Mouse (Mus musculus) cerebellum, adult (tissue): ENCODE results near the gene Rab24.

ENCODE experiments used
- ATAC-seq: cut with Nextera tagmentation; 2 replicates; pipeline ENCODE4 v1.9.2; 2017; ENCODE audit warnings: mild to moderate bottlenecking, moderate library complexity, mixed read lengths; ENCODE audit not compliant: insufficient number of reproducible peaks, low FRiP score, low TSS enrichment

The Rab24 gene

DNA sequence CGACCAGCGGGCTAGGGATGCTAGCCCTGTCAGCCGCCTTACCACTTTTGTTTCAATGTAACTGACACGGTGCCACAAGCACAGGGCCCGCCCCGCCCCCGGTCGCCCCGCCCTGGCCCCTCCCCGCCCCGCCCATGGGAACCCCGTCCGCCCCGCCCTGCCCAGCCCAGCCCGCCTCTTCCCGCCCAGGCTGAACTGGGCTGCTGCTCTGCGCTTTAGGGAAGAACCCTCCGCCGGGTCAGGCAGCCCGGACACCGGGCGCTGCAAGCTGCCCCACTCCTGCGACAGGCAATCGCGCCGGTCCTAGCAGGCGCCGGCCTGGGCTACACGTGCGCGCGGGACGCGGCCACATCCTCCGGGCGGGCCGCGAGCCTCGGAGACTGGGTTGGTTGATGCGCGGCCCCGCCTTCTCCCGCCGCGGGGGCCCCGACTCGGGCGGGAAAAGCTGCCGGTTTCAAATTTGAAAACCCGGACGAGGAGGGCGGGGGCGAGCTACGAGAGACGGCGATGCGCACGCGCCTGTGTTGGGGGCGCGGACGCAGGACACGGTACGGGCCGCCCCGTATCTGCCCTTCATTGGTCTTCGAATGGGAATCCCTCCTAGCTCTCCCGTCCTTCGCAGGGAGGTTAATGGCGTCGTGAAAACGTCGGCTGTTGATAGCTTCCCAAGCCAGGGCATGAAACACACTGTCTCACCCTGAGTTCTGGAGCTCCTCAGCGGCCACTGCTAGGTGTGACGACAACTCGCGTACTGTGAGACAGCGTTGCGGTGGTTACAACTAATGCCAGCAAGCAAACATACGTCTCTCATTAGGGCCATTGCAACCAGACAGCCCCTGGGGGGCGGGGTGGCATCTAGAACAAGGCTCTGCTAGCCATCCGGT lies 8.2 kb upstream of the Rab24 start, which contains the start of gene Mxd3:
Gene Mxd3, minus strand, starts transcription at position 141 of the 884 bp plus-strand sequence.
- ATAC-seq: peak; percentile 61

- no peak for ATAC-seq
Observed at GRCm38 (mm10) chr13:55329109-55329682, 7.5 kb upstream of the Rab24 start.

GRCm38 (mm10) chr13:55328641-55329040 lies 6.9 kb upstream of the Rab24 start:
- no peak for ATAC-seq

- no peak for ATAC-seq
Observed at GRCm38 (mm10) chr13:55328171-55328570, 6.4 kb upstream of the Rab24 start.

DNA sequence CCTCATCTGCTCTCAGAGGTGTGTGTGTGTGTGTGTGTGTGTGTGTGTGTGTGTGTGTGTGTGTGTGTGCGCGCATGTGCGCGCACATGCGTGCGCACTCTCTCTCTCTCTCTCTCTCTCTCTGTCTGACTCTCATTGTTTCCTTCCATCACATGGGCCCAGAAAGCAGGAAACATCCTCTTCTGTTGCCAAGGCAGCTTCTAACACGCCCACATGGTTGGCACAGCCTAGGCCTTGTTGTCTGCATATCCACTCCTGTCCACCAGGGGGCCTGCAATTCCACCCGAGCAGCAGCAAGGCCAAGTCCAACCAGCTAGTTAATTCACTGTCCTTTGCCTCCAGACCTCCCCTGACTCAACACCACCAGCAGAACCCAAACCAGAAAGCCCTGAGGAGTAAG lies 5.9 kb upstream of the Rab24 start:
- peak; percentile 32 for ATAC-seq

DNA sequence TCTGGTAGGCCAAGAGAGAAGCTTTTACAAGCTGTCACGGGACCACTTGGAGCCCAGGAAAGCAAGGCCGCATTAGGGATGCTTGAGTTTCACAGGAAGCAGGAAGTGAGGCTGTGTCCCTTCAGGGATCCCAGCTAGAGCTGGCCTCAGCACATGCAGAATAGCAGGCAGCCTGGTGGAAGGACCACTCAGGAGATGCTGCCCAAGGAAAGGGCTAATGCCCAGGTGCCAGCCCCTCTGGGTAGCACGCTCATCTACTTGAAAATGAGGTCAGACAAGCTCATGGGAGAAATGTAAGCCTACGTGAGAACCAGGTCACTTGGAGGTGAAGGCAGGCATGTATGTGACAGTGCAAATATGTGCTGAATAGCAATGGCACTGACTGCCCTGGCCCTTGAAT lies 5.4 kb upstream of the Rab24 start:
- no peak for ATAC-seq

- ATAC-seq: no peak
Observed at GRCm38 (mm10) chr13:55325596-55325995, 3.9 kb upstream of the Rab24 start.

DNA sequence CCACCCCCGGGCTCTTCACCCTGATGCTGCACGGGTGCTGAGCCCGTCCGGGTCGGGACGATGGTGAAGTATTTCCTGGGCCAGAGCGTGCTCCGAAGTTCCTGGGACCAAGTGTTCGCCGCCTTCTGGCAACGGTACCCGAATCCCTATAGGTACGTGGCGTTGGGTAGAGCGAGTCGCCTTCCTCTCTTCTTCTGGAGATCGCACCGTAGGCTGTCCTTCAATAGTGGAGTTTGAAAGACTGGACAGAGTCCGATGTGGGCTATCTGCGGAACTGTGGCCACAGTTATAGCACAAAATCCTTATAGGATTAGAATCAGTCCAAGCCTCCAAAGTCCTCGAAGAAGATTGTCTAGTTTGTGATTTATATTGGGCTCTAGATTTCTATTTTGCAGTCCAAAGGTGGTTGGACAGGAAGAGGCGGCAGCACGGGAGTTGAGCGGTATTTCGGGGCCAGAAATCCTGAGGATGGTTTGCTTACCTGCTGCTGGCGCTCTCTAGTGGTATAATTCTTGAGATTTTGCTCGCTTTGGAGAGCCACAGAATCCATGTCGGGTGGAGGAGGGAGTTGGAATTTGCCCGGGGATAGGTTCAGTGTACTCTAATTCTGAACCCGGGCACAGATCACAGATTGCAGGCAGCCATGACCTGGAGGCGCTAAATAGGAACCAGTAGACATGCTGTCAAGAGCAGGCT lies 532 bp upstream of the Rab24 start:
- peak; percentile 39 for ATAC-seq

DNA sequence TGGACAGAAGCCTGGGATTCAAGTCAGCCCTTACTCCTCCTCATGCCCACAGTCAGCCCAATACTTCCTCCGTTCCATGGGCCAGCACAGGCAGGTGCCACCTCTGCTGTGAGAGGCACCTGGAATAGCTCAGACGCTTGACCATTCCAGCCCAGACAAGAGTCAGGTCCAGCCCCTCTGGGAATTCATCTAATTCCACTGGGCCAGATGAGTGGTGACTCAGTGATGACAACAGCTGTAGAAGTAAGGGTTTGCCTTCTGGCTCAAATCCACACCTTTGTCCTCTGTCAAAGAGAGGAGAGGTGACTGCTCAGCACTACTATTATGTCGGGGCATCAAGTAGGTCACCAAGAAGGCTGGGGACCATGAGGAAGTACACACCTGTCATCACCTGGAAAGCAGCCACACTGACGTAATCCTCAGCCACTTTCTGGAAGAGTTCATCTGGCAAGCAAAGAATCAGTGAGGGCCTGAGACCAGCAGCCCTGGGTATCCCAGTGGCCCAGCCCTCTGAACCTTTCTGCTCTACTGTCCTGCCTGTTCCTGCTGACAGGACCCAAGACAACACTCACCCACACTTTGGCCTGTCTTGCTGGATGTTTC lies 1.7 kb downstream of the Rab24 start, which contains the start of gene Prelid1:
Gene Prelid1, plus strand, starts transcription at position 570 of the 603 bp plus-strand sequence.
- no peak for ATAC-seq

DNA sequence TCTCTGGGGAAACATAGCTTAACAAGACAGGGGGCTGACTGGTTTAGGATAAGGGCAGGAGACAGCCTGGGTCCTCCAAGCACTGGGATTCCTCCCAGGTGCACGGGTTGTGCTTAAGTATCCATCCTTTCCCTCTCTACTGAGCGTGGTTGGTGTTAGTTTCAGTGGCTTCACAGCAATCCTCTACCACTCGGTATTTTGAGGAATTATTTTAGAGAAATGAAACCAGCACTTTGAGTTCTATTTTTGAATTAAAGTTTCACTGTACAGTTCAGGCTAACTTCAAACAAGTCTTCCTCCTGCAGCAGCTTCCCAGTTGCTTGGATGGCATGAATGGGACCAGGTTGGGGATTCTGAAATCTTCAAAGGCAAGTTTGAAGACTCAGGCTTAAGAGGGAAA lies 3.4 kb downstream of the Rab24 start:
- ATAC-seq: no peak

- ATAC-seq: no peak
Observed at GRCm38 (mm10) chr13:55314891-55315412, 6.8 kb downstream of the Rab24 start.

- no peak for ATAC-seq
Observed at GRCm38 (mm10) chr13:55313051-55313450, 8.7 kb downstream of the Rab24 start.

GRCm38 (mm10) chr13:55312028-55312630 lies 9.6 kb downstream of the Rab24 start:
- no peak for ATAC-seq

GRCm38 (mm10) chr13:55300913-55301312 lies 20.8 kb downstream of the Rab24 start:
- ATAC-seq: no peak

GRCm38 (mm10) chr13:55296760-55297159 lies 25.0 kb downstream of the Rab24 start:
- no peak for ATAC-seq

GRCm38 (mm10) chr13:55288854-55289253 lies 32.9 kb downstream of the Rab24 start:
- ATAC-seq: no peak

DNA sequence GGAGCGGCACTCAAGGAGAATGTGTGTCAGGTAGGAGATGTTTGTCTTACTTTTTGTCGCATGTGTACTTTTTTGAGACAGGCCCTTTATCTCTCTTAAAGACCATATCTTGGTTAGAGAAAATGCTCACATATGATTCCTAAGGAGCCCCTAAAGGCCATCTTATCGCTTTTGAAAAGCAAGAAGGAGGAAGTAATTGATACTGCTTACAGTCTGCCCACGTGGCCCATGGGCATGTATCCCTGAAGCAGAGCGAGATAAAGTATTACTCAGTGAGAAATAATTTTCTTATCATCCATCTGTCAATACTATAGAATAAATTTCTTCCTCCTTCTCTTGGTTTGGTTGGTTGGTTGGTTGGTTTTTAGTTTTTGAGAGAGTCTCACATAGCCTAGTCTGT lies 44.1 kb downstream of the Rab24 start:
- ATAC-seq: no peak

DNA sequence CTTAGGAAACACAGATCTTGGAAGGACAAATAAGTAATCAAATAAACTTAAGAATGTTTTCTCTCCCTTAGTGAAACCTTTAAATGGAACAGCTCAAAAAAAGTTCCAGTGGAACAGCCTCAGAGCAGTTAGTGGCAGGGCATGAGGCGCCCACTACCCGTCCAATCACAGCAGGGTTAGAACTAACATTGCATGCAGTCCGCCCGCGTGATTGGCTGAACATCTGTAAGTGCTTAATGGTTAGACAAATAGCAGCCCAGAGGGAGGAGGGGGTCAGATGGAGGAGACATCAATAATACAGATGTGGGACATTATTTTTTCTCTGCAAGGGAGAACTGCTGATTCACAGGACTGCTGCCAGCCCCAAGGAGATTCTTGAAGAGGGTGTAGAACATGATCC lies 44.5 kb downstream of the Rab24 start:
- no peak for ATAC-seq
